Mouse (Mus musculus) hindbrain, embryonic 10.5 days (tissue): Measurements from ENCODE around the gene St7. TPM values are rescaled to one million over a fixed set of nuclear protein-coding genes. Genes with fewer than 3 reads are reported as not detected.

ENCODE experiments used
- DNase-seq: peaks from one replicate; pipeline ENCODE4 v3.0.0-alpha.2; 2017; ENCODE audit warnings: low spot score
- H3K27ac ChIP-seq: fragments of 300-500 bp; sonication (generic); 2 replicates; pipeline ENCODE4 v1.5.1; 2016; ENCODE audit warnings: mild to moderate bottlenecking, moderate library complexity
- H3K27me3 ChIP-seq: fragments of 300-500 bp; sonication (generic); 2 replicates; pipeline ENCODE4 v1.6.1; 2016; ENCODE audit warnings: mild to moderate bottlenecking; ENCODE audit not compliant: poor library complexity, insufficient read depth, severe bottlenecking
- H3K36me3 ChIP-seq: fragments of 300-500 bp; sonication (generic); 2 replicates; pipeline ENCODE4 v1.6.1; 2016; ENCODE audit warnings: mild to moderate bottlenecking, moderate library complexity
- H3K4me1 ChIP-seq: fragments of 300-500 bp; sonication (generic); replicated peaks from 2 replicates; pipeline ENCODE4 v1.6.1; 2016; ENCODE audit warnings: mild to moderate bottlenecking
- H3K4me3 ChIP-seq: fragments of 300-500 bp; sonication (generic); 2 replicates; pipeline ENCODE4 v1.5.1; 2016; ENCODE audit warnings: mild to moderate bottlenecking, moderate library complexity
- H3K9me3 ChIP-seq: fragments of 300-500 bp; sonication (generic); 2 replicates; pipeline ENCODE4 v1.6.1; 2016; ENCODE audit warnings: mild to moderate bottlenecking, moderate library complexity
- WGBS: fragments of 180-500 bp; shearing (Covaris S2); methylation state at CpG from one replicate; pipeline ENCODE4 v1.1.7; 2016; 5-methylcytosine and 5-hydroxymethylcytosine counted together
- polyA plus RNA-seq: library from polyadenylated mRNA; unstranded; fragments of >200 nt; fragmentation: Nextera tagmentation; extraction: Ambion mirVana; gene quantifications from 2 replicates; pipeline ENCODE4 v1.2.1, GENCODE M21; 2016

St7 gene
- polyA plus RNA-seq, 1 experiment from 2014 or later: 34.8 TPM

DNA sequence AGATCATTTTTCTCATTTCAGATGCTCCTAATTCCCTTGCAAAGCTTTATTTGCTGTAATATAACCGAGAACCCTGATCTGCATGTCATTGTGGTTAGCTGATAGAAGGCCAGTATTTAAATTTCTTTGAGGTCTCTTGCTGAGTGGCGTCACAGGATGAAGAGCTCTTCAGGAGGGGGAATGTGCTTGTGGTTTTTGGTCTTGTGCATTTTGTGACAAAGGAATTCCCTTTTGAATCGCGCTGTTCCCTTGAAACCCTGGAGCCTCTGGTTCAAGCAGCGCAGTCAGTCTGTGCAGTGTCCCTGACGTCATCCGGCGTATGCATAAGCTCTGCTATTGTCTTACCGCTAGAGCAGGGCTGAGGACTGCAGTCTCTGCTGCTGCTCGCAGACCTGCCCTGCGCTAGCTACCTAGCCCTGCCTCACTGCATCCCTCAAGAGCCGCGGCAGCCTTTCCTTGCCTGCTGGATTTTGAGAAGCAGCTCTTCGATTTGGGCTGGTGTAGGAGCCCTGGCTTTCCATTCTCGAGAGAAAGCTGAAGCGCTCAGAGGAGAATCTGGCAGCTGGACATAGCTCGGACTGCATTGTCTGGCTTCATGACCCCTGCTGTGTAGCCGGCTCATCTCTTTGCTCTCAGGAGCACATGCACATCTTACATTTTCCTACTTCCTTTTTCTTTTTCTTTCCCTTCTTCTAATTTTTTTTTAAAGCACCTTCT is 56.3 kb downstream of the St7 start:
- H3K4me1 ChIP-seq: peaks cover 30% of the 10 kb centered on the region
- H3K9me3 ChIP-seq: no peaks in the 10 kb centered on the region
- H3K4me3 ChIP-seq: peak overlapping the region; percentile 62
- DNase-seq: peak; percentile 87
- H3K27me3 ChIP-seq: no peaks in the 10 kb centered on the region
- no peaks in the 10 kb centered on the region for H3K36me3 ChIP-seq
- peak overlapping the region; percentile 96 for H3K27ac ChIP-seq
- 2% methylated on average over 18 of the region's 18 CpGs for WGBS

DNA sequence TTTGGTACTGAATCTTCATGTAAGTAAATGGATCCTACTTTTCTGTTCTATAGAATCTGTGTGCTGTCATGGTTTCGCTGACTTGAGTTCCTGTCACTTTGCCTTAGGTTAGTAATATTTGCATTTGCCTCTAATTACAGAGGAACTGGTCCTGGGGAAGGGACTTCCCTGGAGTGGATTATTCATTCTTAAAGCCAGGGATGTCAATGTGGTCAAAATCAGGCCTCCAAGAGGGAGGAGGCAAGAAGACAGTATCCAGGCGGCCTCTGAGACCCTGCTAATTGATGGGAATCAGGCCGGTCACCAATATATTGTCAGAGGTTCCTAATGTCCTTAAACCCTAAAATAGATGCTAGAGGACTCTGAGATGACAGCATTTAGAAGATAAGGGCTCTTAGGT is 56.9 kb downstream of the St7 start:
- 36% methylated on average over 3 of the region's 3 CpGs for WGBS
- Histone ChIP-seq H3K4me1 (peaks cover 30% of the 10 kb centered on the region), H3K36me3 (no peaks in the 10 kb centered on the region), H3K4me3 (peak overlapping the region; percentile 62), H3K27me3 (no peaks in the 10 kb centered on the region), H3K27ac (peak overlapping the region; percentile 96), H3K9me3 (no peaks in the 10 kb centered on the region)
- peak; percentile 20 for DNase-seq

DNA sequence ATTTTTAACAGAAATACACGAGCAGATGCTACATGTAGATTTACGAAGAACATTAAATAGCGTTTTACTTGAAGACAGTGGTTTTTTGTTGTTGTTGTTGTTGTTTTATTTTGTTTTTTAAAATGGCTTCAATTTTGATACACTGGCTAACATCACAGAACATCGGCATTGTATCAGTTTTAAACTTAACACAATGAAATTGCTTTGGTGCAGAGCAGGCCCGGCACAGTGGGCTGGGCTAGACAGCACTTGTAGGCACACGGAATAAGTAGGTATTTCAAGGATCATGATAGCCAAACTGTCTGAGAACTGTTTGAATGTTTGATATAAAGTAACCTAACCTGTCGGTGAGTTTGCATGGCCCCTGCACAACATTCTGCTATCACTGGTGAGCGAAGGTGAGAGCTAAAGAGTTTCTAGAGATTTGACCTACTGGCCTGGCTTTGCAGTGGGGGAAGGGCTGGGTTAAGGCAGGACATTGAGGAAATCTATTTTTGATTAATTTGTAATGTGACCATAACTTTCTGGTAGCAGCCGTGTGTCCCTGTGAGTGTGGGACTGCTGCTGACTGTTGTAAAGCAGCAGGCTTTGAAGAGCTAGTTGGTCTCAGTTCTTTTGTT is 57.4 kb downstream of the St7 start:
- Histone ChIP-seq H3K4me3 (peak overlapping the region; percentile 62), H3K27ac (peak overlapping the region; percentile 96), H3K36me3 (no peaks in the 10 kb centered on the region), H3K9me3 (no peaks in the 10 kb centered on the region), H3K4me1 (peaks cover 30% of the 10 kb centered on the region), H3K27me3 (no peaks in the 10 kb centered on the region)
- no peak for DNase-seq
- 62% methylated on average over 9 of the region's 9 CpGs for WGBS

DNA sequence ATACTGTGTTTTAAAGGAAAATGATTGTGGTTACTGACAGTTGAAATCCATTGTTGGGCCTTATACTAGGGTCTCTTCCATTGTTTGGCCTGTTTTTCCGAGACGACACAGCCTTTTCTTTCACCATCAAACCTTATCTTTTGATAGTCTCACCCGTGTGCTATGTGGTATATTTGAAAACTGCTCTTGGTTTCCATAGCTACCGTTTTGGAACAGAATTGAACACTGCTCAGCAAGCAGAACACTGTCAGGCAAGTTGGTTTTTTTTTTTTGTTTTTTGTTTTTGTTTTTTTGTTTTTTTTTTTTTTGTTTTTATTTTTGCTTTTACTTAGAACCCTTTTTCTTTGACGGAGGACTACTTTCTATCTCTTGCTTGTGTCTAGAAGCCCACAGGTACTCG is 58.2 kb downstream of the St7 start:
- DNase-seq: no peak
- H3K27me3 ChIP-seq: no peaks in the 10 kb centered on the region
- peak overlapping the region; percentile 96 for H3K27ac ChIP-seq
- H3K4me3 ChIP-seq: peak overlapping the region; percentile 62
- H3K36me3 ChIP-seq: no peaks in the 10 kb centered on the region
- WGBS: 72% methylated on average over 6 of the region's 6 CpGs
- peaks cover 30% of the 10 kb centered on the region for H3K4me1 ChIP-seq
- no peaks in the 10 kb centered on the region for H3K9me3 ChIP-seq

DNA sequence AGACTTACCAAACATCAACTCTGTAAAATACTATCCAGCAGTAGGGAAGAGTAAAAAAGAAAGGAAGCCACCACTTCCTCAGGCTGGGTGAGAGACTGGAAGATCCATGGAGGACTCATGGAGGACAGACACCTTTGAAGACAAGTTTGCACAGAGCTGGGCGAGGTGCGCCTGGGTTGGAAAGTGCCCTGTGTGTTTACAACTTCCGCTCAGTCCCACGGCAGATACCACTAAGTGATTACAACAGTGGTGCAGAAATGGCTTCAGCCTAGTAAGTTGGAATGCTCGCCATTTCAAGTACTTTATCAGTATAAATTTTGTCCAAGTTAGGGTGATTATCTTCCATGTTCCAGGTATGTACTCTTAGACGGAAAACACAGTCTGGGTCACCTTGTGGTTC is 63.2 kb downstream of the St7 start:
- no peak for DNase-seq
- Histone ChIP-seq H3K4me3 (no peak overlapping the region), H3K9me3 (no peaks in the 10 kb centered on the region), H3K27me3 (no peaks in the 10 kb centered on the region), H3K27ac (no peak overlapping the region), H3K4me1 (peaks cover 11% of the 10 kb centered on the region; the same call in 1 of the 2 replicates), H3K36me3 (no peaks in the 10 kb centered on the region)
- 91% methylated on average over 6 of the region's 6 CpGs for WGBS

DNA sequence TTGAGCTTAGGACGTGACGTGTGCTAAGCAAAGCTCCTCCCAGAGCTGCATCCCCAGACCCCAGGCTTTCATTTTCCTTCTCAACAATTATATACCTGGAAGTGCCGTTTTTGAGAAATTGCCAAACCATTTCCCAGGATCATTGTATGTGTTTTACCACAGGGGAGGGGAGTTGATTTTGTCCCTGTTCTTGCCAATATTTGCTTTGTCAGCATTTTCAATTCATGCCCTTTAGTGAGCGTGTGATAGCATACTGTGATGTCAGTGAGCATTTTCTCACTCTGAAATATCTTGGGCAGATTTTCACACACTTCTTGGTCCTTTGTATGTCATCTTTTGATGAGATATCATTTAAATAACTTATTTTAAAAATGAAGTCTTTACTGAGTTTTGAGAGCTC is 65.8 kb downstream of the St7 start:
- no peak for DNase-seq
- no peaks in the 10 kb centered on the region for H3K27me3 ChIP-seq
- WGBS: 79% methylated on average over 4 of the region's 4 CpGs
- no peak overlapping the region for H3K4me3 ChIP-seq
- H3K27ac ChIP-seq: no peak overlapping the region
- no peaks in the 10 kb centered on the region for H3K9me3 ChIP-seq
- no peaks in the 10 kb centered on the region for H3K36me3 ChIP-seq
- H3K4me1 ChIP-seq: peaks cover 15% of the 10 kb centered on the region

DNA sequence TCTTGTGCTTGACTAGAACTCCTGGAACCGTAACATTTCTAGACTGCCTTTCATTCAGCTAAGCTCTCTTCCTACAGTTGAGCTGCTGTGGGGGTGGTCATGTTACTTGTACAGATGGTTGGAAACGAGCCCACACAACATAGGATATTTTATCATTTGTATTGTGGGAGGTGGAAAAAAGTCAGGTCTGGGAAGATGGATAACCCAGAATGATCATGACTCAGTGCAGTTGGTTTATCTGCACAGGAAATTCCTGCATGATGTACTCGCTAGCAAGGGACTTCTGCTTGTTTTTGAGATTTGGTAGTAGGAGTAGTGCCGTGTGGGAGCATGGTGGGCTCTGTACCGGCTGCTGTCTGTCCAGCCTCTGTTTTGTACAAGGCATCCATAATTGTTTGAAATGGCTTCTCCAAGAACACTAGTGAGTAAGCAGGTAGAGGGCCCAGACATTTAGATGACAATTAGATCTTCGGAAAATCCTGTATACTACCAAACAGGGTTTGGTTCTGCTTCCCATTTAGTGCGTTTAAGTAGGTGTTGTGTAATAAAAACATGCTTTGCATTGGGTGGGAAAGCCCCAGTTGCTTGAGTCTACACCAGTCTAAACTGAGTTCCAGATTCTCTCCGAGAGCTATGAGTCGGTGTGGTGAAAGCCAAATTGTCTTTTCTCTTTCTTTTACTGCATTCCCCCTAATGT is 71.4 kb downstream of the St7 start:
- H3K36me3 ChIP-seq: no peaks in the 10 kb centered on the region
- WGBS: 91% methylated on average over 9 of the region's 9 CpGs
- peaks cover 19% of the 10 kb centered on the region for H3K4me1 ChIP-seq
- H3K9me3 ChIP-seq: no peaks in the 10 kb centered on the region
- H3K27me3 ChIP-seq: no peaks in the 10 kb centered on the region
- no peak overlapping the region for H3K4me3 ChIP-seq
- DNase-seq: no peak
- no peak overlapping the region for H3K27ac ChIP-seq

DNA sequence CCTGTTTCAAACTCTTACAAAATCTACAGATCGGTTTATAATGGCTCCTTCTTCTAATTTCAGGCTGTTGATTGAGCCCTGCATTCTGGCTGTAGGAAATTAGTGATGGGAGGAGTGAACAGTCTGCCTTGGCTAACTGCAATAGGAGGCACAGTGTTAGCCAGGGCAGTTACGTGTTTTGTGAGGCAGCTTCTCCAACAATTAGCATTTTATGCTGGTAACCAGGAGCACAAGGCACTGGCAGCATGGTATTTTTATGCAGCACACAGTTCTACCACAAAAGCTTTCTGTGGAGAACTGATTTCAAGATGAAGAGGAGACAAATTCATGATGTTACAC is 71.9 kb downstream of the St7 start:
- Histone ChIP-seq H3K4me3 (no peak overlapping the region), H3K36me3 (no peaks in the 10 kb centered on the region), H3K9me3 (no peaks in the 10 kb centered on the region), H3K4me1 (peaks cover 19% of the 10 kb centered on the region), H3K27me3 (no peaks in the 10 kb centered on the region), H3K27ac (no peak overlapping the region)
- DNase-seq: no peak
- 69% methylated on average over 2 of the region's 2 CpGs for WGBS

DNA sequence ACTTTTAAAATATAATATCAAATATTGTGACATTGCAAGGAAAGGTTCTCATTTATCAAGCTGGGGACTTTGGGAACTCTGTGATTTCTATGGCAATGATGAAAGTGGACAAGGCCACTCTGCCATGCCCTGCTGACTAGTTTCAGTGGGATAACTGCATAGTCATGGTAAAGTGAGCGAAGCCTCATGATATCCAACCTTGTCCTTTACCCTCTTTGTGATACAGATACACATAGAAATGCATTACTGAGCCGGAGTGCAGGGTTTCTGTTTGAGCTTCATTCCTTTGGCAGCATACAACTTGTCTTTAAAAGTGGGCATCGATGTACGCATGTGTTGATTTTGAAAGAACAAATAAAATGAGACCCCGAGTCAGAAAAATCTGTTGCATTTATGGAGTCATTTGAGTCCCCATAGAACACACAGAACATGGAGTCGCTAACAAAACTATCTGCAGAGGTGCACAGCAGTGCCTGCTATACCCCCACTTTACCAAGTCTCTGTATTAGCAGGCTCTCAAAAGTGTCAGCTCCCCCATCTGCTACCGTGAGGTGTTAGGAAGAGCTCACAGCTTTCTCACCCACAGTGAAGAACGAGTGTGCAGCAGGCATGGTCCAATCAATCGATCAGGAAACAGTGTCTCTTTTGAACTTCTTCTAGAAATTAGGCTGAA is 77.4 kb downstream of the St7 start:
- no peak for DNase-seq
- WGBS: 79% methylated on average over 9 of the region's 9 CpGs
- H3K27me3 ChIP-seq: no peaks in the 10 kb centered on the region

DNA sequence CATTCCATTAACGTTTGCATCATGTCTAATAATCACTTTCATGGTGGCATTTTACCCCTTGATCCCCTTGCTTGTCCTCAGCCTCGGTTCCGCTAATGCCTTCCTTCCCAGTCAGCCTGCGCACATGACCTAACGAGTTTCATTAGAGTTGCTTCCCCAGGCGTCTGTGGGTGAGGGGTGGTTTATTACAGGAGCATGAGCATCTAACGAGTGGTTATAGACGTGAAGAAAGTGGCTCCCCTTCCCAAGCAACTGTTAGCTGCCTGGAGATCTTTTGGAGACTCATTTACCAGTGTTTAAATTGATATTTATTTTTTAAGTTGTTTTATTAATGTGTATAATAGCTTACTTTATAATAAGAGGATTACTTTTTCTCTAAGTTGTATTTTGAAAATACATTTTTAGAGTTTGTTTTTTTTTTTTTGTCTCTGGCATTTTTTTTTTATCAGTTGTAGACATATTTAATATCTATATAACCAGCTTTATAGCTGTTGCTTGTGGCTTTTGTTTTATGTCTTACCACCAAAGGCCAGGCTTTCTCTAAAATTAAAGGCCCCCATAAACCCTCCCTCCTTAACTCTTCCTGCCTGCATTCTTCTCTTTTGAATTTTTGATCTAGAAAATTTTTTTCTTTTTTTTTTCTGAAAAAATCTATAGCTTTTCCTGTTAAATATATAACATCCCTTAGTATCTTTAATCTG is 78.1 kb downstream of the St7 start:
- Histone ChIP-seq H3K27me3 (no peaks in the 10 kb centered on the region), H3K36me3 (no peaks in the 10 kb centered on the region), H3K4me3 (no peak overlapping the region), H3K4me1 (peaks cover 22% of the 10 kb centered on the region), H3K9me3 (no peaks in the 10 kb centered on the region), H3K27ac (no peak overlapping the region)
- whole genome bisulfite sequencing: 59% methylated on average over 8 of the region's 8 CpGs
- no peak for DNase-seq

More for the DNA sequence above, 77.4 kb downstream of the St7 start:
- H3K9me3 ChIP-seq: no peaks in the 10 kb centered on the region
- peaks cover 22% of the 10 kb centered on the region for H3K4me1 ChIP-seq
- no peaks in the 10 kb centered on the region for H3K36me3 ChIP-seq
- H3K4me3 ChIP-seq: no peak overlapping the region
- H3K27ac ChIP-seq: no peak overlapping the region

DNA sequence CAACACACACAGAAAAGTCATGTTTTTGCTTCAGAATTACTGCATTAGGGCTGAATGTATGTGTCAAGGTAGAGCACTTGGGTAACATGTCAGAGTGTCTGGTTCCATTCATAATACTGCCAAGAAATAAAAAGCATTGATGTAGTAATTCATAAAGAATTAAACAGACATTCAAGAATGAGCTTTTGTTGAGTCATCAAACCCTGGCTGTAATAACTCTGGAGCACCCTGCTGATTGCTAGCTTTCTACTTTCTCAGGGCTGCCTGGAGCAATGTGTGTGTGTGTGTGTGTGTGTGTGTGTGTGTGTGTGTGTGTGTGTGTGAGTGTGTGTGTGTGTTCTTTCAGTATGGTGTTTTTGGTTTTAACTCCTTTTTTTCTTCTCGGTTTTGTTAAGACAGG is 78.7 kb downstream of the St7 start:
- no peaks in the 10 kb centered on the region for H3K27me3 ChIP-seq
- no peak overlapping the region for H3K27ac ChIP-seq
- H3K9me3 ChIP-seq: no peaks in the 10 kb centered on the region
- H3K4me1 ChIP-seq: peaks cover 22% of the 10 kb centered on the region
- 84% methylated on average over 1 of the region's 1 CpGs for WGBS
- no peaks in the 10 kb centered on the region for H3K36me3 ChIP-seq
- no peak overlapping the region for H3K4me3 ChIP-seq
- DNase-seq: no peak

DNA sequence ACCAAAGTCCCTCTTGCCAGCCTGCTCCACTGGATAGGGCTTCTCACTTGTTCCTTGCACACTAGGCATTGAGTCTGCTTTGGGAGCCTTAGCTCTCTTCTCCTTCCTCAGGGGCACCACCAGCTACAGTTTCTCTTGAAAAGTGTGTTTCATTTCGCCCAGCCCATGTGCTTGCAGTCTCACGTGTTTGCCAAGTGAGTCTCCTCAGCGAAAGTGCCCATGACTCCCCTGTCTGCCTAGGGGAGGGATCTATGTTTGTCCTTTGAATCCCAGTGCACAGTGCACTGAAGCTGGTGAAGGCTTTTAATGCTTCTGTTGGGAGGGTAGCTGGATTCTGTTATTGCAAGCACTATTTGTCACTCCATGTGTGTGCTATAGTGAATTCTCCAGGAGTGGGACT is 79.8 kb downstream of the St7 start:
- Histone ChIP-seq H3K9me3 (no peaks in the 10 kb centered on the region), H3K4me3 (no peak overlapping the region), H3K4me1 (peaks cover 22% of the 10 kb centered on the region), H3K27ac (no peak overlapping the region), H3K36me3 (no peaks in the 10 kb centered on the region), H3K27me3 (no peaks in the 10 kb centered on the region)
- 89% methylated on average over 3 of the region's 3 CpGs for WGBS
- DNase-seq: no peak
